Mouse (Mus musculus) cerebellum, adult (tissue): ENCODE results near the gene Rhcg.
A peak's percentile ranks its signal among the peaks of the same experiment; 100 is the strongest.

Experiments used
- ATAC-seq: cut with Nextera tagmentation; 2 replicates; pipeline ENCODE4 v1.9.2; 2017; ENCODE audit warnings: mild to moderate bottlenecking, moderate library complexity, mixed read lengths; ENCODE audit not compliant: insufficient number of reproducible peaks, low FRiP score, low TSS enrichment

Gene Rhcg

GRCm38 (mm10) chr7:79555368-79556034, 62.0 kb downstream of the Rhcg start:
- ATAC-seq: no peak

GRCm38 (mm10) chr7:79552702-79553101, 64.8 kb downstream of the Rhcg start:
- ATAC-seq: no peak

GRCm38 (mm10) chr7:79548893-79549555, 68.4 kb downstream of the Rhcg start:
- no peak for ATAC-seq

- peak; percentile 87 for ATAC-seq
Measured at GRCm38 (mm10) chr7:79547092-79547491, 70.4 kb downstream of the Rhcg start.

- ATAC-seq: no peak
Measured at GRCm38 (mm10) chr7:79545066-79545400, 72.4 kb downstream of the Rhcg start.

- ATAC-seq: no peak
Measured at GRCm38 (mm10) chr7:79544281-79545065, 73.0 kb downstream of the Rhcg start.
